Mouse (Mus musculus): ENCODE data around the gene Zbed6.
"Not testable (repeated sequence)": the region's sequence is repeated elsewhere in the genome, so short reads cannot be mapped to it uniquely, and the experiment has no call there.

Gene Zbed6

DNA sequence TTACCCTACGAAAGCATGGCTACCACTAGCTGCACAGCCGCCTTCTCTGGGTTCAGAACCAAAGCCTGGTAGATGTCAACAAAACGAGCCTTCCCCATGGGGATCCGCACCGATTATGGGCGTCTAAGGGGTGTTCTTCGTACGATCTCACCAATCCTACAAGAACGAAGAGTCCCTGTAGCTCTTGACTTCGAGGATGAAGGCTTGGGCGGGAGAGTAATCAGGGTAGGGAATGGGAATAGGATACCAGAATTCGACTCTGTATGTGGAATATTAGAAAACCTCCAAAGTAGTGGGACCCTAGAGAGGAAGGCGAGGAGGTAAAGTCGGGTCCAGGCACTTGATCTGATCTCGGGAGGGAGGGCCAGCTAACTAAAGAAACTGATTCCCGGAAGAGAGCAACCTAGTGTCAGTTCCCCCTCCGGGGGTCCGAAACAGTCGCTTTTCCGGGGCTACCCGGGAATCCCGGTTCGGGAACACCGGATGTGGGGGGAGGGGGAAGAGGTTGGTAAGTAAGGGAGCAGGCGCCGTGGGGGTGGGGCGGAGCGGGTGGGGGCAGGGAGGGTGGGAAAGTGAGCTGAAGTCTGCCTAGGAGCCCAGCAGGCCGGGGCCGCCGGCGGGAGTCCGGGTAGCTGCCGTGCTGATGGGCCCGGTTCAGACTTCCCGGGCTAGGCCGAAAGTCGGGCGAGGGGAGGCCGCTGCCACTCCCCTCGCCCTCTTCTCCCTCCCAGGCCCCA is at the start of gene Zbed6:
Zbed6 (minus strand) TSS at position 420 of the 737 bp plus-strand sequence.
- peak; percentile 86 to 89 for DNase-seq

DNA sequence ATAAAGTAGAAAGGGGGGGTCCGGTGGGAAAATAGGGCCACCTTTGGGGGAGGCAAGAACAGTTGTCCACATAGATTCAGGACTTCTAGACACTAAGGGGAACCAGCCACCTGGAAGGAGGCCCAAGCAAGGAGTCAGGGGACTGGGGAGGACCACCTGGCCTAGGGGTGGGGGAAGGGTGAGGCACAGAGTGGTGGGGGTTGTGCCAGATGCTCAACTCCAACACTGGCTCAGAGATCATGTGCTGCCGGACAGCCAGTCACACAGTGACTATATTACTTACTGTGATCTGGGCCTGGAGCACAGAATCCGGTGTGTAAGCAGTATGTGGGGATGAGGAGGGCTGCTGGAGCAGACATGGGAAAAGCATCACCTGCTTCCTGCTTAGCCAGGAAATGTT is 48.6 kb upstream of the Zbed6 start:
- DNase-seq = no peak

DNA sequence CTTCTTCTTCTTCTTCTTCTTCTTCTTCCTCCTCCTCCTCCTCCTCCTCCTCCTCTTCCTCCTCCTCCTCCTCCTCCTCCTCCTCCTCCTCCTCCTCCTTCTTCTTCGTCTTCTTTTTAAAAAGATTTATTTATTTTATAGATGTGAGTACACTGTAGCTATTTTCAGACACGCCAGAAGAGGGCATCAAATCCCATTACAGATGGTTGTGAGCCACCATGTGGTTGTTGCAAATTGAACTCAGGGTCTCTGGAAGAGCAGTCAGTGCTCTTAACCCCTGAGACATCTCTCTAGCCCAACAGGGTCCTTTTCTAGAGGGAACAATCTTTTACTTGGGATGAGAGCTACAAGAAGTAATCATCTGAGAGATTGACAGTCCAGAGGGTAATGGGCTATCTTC is 41.1 kb upstream of the Zbed6 start:
- DNase-seq = peak in 1 of 2 experiments; percentile 59

DNA sequence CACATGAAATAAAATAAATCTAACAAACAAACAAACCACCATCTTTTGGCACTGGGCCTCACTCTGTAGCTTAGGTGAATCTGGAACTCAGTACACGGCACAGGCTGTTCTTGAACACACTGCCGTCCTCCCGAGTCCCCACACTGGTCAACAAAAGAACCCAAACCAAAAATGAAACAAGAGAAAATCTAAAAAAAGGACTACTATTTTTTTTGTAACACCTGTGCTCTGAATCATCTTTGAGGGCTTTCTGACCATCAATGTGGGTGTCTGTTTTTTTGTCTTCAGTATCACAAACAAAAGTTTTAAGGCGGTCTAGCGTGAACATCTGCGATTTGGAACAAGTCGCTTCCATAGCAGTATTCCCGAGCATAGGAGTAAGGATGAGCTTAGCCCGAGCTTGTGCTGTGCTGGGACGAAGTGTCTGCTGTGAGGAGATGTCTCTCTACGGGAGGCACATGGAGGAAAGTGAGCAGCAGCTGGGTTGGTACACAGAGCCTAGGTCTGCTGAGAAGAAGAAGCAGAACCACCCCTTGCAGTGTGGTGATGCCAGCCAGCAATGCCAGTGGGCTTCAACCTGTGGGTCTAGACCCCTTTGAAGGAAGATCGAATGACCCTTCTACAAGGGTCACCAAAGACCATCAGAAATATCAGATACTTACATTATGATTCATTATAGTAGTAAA is 37.4 kb upstream of the Zbed6 start:
- no peak for DNase-seq

DNA sequence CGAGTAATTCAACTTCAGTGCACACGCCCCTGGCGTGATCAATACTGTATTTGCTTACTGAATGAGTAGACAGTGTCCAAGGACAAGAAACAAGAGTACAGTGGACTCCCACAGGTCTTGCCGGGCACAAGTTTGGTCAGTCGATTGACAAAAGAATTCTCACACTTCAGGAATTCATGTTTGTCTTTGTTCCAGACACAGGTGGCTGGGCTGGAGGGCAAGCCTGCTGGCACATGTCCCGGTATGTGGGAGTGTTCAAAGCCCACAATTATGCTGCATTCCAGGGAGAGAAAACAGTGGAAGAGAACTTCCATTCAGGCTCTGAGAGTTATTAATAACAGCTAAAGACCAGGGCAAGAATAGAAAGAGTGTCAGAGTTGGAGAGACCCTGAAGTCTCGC is 35.2 kb upstream of the Zbed6 start:
- DNase-seq = peak; percentile 90 to 91

DNA sequence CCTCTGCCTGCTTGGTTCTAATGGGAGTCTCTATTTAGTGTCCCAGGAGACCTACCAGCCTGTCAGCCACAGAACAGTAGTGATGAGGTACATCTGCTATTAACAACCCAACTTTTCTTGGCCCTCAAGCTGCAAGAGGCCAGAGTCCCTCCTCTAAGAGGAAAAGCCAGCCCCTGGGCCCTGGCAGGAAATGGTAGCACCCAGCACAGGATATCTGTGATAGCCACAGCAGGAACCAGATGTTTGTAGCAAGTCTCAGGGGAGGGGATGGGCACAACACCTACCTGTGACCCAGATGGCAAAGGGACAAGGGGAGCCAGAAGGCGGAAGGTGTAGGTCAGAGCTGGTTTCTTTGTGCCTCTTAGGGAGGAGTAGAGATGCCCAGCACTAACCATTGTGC is 34.2 kb upstream of the Zbed6 start:
- DNase-seq = peak in 1 of 2 experiments; percentile 55

DNA sequence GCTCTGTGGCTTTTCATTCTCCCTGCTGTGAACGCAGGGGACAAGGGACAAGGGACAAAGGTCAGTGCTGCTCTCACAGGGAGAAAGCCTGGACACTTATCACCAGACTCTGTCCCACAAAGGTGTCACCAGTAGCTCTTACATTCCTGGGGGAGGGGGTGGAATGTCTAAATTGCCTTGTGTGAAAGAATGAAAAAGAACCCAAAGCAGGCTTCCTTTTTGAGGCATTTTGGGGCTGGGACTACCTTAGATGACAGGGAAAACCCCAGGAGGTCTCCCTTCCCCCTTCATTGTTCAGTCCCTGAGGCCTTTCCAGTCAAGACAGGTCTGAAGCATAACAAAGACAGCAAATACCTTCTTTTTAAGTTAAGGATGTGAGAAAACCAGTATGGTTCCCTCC is 33.6 kb upstream of the Zbed6 start:
- DNase-seq = peak; percentile 32 to 49

DNA sequence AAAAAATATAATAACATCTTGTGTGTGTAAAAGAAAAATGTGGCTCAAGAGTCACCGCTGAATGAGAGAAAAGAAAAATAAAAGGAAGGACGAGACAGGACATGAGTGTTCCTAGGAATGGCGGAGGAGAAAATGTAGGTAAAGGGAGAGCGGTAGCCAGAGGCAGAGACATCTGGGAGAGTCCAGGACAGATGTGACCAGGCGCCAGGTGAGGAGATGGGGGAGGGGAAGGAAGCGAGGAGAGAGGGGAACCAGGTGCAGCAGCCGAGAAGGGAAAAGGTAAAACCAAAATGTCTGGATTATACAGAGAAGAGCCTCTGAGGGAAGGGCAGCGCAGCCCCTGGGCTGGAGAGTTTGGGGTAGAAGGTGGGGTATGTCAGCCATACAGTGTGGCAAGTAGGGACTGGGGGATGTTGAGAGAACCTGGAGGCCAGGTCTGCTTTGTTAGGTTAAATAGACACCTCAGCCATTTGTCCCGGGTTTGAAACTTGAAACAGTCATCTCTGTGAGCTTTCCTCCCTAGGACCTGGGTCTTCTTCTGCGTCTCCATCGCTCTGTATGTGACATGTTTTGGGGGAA is 32.9 kb upstream of the Zbed6 start:
- DNase-seq = no peak

DNA sequence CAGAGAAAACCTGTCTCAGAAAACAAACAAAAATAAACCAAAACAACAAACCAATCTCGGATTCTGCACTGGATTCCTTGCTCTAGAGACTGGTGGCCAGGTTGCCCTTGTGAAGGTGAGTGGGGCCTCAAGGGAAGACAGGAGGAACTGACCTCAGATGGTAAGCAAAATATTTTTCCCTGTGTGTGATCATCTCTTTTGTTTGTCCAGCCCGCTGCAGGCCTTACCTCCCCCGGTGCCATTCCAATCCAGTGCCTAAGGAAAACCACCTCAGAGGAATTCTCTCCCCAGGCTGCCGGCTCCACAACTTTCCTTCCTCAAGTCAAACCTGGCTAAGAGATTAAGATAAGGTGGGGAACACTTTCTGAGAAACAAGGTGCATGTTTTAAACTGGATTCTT is 31.5 kb upstream of the Zbed6 start:
- DNase-seq = no peak

DNA sequence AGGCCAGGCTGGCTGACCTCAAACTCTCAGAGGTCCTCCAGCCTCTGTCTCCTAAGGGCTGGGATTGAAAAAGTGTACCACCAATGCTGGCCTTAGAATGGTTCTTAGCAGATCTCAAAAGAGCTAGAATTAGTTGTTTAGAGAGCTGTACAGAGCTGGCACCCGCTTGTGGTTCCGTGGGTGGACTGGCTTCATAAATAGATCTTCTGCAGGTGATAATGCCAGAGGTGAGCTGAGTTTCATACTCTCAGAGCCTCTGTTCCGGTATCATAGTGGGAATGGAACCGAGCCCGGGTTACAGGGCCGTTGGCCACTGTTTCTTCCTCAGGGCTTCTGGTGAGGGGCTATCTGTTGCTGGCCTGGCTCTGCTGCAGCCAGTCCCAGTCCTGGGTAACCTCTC is 30.4 kb upstream of the Zbed6 start:
- no peak for DNase-seq

DNA sequence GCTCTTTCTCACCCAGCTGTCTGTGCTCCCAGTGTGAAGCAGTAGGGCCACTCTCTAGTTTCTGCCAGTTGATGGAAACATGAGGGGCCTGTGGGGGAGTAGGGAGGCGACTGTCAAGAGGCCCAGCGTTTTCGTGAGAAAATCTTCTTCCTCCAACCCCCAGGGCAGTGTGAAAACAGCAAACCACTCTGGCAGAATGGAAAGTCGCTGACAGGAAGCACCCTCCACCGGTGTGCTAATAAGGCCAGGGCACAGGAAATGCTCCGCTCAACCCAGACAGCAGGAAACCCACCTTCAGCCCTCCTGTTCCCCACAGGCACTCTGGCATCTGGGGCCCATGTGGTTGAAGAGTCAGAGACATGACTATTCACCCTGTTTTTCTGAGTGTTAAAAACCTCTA is 29.2 kb upstream of the Zbed6 start, which contains the start of gene Lax1:
Lax1 (minus strand) TSS at position 212 of the 400 bp plus-strand sequence.
- no peak for DNase-seq

DNA sequence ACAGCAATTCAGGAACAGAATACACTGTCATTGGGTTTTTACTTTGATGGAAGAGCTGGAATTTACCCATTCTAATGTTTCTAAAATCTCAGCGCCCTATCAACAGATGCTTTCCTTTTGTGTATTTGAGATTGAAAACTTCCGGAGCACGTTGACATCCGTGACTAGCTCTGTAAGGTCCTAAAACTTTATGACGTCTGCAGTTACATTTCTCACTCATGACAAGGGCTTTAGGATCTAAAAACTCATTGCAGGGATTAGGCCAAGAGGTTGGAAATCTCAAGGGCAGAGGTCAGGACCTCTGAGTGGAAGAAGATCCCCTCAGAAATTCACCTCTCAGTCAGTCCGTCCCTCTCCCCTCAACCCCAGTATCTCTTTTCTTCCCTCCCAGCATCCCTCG is 27.6 kb upstream of the Zbed6 start:
- DNase-seq = no peak

DNA sequence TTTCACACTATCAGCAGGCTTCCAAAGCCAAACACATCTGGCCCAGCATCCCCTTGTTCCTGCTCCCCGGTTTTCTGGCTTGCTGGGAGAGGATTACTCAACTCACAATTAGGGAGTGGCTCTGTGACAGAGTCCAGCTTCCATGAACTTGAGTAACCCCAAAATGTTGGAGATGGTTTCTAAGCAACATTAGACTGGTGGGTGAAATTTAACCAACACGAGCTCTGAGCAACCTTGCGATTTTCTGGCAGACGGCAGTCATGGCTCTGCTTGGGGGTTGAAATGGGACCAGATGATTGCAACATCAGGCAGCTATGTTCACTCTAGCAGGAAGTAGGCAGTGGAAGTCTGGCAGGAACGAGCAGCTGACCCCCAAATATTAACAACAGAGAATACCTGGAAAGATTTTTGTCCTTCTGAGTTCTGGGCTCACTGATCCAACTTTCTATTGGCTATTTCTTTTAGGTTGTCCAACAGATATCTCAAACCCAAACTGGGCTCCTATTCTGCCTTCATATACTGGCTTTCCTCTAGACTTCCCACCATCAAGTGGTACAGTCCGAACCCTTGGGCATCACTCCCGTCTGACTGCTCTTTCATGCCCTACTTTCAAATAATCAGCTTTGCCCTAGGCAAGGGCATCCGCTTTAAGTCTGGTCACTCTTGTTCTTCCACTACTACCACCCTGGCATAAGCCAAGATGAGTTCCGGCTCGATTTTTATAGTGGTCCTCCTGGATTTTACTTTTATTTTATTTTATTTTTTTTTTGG is 25.2 kb upstream of the Zbed6 start:
- DNase-seq = peak; percentile 60 to 91

DNA sequence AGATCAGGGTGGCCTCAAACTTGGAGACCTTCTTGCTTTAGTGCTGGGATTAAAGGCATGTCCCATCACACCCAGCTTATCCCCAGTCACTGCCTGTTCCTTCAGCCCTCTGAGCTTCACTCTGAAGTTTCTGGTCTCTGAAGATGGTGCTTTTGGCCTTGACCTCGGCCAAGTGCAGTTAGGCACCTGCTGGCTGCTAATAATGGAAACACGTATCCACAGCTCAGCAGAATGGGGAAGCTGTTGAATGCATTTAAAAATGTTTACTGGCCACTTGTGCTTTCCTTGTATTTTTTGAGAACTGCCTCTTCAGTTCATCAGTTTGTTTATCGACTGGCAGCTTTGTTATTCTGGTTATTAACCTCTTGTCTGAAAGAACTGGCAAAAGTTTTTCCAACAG is 11.1 kb upstream of the Zbed6 start:
- no peak for DNase-seq

DNA sequence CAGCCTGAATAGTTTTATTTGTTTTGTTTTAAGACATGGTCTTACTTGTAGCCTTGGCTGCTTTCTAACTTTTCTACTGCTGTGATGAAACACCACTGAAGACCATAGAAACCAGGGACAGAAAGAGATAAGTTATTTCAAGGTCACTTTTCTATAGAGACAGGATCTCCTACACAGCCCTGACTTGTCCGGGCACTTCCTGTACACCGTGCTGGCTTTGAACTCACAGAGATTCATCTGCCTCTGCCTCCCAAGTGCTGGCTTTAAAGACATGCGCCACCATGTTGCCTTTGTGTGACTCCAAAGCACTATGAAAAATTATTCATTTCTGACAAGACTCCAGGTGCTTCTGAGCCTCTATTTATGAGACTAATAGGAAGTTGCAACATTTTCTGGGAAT is 10.6 kb upstream of the Zbed6 start:
- DNase-seq = no peak

DNA sequence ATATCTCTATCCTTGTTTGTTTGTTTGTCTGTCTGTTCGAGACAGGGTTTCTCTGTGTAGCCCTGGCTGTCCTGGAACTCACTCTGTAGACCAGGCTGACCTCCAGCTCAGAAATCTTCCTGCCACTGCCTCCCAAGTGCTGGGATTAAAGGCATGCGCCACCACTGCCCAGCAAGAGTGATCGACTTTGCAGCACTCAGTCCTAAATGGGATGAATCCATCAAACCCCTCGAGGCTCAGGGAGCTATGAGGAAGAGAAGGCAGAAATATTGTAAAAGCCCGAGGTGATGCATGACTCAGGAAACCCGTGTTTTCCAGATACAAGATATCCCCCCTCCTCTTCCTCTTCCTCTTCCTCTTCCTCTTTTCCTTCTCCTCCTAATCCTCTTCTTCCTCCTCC is 10.1 kb upstream of the Zbed6 start:
- no peak for DNase-seq

DNA sequence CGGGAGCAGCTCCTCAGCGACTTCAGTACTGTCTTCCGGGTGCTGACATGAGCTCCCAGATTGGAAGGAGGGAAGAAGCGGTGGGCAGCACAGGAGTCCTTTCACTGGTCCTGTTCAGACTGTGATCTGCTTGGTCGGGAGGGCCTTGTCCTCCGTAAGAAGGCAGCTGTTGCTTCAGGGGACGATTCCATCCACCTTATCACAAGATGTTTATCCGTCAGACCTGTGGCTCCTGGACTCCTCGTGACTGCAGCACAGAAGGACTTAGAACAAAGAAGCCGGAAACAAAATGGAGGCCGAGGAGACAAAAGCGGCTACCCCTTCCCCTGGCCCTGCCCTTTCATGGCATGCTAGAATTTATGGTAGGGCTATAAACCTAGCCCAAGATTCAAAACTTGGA is 9.5 kb upstream of the Zbed6 start:
- DNase-seq = no peak

DNA sequence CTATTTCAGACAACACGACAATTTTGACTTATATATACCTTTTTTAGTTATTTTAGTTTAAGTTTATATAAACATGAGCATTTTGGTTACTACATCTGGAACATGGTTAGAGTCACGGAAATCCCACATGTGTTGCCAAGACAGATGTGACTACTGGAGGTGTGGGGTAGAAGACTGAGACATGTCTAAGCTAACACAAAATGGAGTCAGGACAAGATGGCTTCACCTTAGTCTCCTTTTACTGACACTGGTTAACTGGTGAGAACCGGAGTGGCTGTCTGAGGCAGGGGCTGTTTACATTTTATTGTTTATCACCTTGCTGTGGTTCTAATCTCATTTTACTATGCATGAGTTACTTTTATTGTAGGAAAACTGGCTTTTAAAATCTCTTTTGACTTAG is 7.9 kb upstream of the Zbed6 start:
- no peak for DNase-seq

DNA sequence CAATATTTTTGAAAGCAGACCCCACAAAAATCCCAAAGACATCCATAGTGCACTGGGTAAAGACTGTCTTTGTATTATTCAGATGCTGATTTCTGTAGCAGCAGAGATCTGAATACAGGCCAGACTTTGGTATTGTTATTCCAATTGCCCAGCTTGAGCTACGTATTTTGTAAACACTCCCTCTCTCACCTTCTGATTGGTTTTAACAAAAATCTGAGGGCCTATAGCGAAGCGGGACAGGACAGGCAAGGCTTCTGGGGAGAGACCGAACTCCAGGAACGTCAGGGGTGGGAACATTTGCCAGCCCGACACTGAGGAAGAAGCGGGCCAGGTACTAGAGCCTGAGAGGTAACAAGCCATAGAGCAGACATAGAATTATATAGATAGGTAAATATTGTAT is 7.0 kb upstream of the Zbed6 start:
- DNase-seq = no peak

DNA sequence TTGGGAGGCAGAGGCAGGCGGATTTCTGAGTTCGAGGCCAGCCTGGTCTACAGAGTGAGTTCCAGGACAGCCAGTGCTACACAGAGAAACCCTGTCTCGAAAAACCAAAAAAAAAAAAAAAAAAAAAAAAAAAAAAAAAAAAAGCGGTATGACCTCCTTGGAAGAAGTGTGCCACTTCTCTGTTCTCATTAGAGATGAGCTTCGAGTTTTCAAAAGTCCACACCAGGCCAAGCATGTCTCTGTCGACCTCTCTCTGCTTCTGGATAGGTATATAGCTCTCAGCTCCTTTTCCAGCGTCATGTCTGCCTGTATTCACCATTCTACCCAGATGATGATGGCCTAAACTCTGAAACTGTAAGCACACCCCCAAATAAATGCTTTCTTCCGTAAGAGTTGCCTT is 5.0 kb upstream of the Zbed6 start:
- not testable (repeated sequence) for DNase-seq

DNA sequence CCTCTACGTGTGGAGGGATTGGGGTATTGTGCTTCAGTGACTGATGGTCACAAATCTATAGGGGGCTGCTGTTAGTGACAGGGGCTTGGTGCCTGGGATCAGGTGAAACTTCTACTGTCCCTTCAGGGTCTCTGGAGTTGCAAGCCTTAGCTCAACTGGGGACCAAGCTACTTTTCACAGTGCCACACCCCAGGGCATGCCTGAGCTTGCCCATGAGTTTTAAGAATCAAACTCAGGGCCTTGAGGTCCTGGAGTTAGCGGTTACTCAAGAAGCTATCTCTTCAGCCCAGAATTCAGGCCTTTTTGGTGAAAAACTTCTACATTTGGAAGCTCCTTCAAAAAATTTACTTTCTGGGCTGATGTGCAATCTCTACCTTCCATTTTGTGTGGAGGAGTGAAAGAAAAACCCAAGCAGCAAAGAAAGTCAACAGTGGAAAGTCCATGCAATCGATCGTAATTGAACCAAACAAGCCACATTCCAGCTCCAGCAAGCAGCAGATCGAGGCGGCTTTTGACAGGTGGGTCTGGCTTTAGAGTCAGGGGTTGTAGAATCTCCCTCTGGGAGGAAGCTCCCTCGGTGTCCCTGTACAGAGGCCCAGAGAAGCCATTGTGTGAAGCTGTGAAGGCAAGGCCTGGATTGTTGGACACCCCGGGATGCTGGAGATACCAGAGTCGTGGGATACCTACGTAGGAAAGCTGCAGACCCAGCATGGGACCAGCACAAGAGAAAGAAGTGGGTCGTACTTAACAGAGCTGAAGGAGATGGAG is 3.7 kb upstream of the Zbed6 start:
- no peak for DNase-seq

DNA sequence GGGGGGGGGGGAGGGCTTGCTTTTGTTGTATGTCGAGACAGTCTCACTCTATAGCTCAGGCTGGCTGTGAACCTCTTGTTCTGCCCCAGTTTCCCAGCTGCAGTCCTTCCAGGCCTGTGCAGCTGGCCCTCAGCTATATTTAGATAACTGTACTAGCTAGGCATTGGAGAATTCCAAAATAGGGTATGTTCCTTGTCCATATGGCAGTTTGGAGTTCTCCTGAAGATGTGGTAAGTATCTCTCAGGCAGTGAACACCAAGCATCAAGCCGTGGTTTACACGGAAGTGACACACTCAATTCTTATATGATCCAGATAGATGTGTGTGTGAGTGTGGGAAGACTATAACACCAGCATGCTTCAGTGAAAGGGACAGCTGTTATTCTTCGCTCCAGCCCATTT is 2.7 kb upstream of the Zbed6 start:
- DNase-seq = no peak

DNA sequence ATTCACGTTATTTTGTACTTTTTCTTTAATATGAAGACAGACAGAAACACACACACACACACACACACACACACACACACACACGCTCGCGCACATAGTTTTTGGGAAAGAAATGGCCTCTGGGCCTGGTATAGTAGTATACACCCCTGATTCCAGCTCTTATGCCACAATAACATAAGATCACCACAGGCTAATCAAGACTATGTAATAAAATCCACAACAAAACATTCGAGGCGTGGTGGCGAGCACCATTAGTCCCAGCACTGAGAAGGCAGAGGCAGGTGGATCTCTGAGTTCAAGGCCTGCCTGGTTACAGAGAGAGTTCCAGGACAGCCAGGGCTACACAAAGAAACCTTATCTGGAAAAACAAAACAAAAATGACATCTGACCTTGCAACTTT is 2.3 kb upstream of the Zbed6 start:
- DNase-seq = no peak

All from kidney, postnatal 25 days (tissue).